Mouse (Mus musculus): ENCODE measurements around the gene Mogs. TPM values are rescaled to one million over a fixed set of nuclear protein-coding genes. Genes with fewer than 3 reads are reported as not detected.
"Not testable (repeated sequence)": the region's sequence is repeated elsewhere in the genome, so short reads cannot be mapped to it uniquely, and the experiment has no call there.

Mogs gene
- total and polyA plus RNA-seq, 3 experiments: 57.2 to 78.9 (median 77.3) TPM

DNA sequence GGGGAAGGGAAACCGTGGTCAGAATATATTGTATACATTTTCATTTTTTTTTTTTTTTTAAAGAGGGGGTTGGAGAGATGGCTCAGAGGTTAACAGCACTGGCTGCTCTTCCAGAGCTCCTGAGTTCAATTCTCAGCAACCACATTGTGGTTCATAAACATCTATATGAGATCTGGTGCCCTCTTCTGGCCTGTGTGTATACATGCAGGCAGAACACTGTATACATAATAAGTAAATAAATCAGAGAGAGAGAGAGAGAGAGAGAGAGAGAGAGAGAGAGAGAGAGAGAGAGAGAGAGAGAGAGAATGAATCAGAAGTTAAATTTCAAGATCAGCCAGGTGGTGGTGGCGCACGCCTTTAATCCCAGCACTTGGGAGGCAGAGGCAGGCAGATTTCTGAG is 44.2 kb downstream of the Mogs start:
- H3K27ac ChIP-seq (ENCODE audit: insufficient read depth, low read depth); H3K9me3 ChIP-seq (replicated peaks; ENCODE audit: low read length); H3K4me3 ChIP-seq (replicated peaks in 1 of 3; ENCODE audit: low read depth in 2 of 3, low read length in 2 of 3, poor library complexity in 1 of 3); H3K4me2 ChIP-seq (ENCODE audit: insufficient read depth, low read depth, poor library complexity, severe bottlenecking); dilution Hi-C loops (cut with MboI; ENCODE audit: extremely low pct_ligation_motif_present, extremely low pct_unique_long_range_greater_than_20kb, low sequenced_read_pairs); H3K9ac ChIP-seq (ENCODE audit: insufficient read depth, low read depth); H3K36me3 ChIP-seq (replicated peaks in 1 of 2; ENCODE audit: control insufficient read depth in 1 of 2, insufficient read depth in 1 of 2, low read length in 1 of 2); H3K27me3 ChIP-seq (replicated peaks); H3K79me2 ChIP-seq (replicated peaks; ENCODE audit: control insufficient read depth, extremely low read depth, insufficient read depth, poor library complexity, severe bottlenecking): not testable (repeated sequence)
- in situ Hi-C loops (cut with MboI; ENCODE audit: low pct_ligation_motif_present, low pct_unique_long_range_greater_than_20kb, low sequenced_read_pairs): loop anchor here (5.0 kb wide), 2 partner anchors 42 to 167 kb away; partner anchors contain the start of gene Mogs
- TF ChIP-seq SMC3 (IDR thresholded peaks at IDR 0.05; ENCODE audit: low read depth, low read length) (peak; percentile 74), CTCF (conservative IDR thresholded peaks at IDR 0.05 in 1 of 2, IDR thresholded peaks at IDR 0.05 in 1 of 2; ENCODE audit: low read depth in 2 of 2, low read length in 2 of 2) (peak in 1 of 2 experiments; percentile 71; a peak in 2 of 4 replicates), ZNF384 (IDR thresholded peaks at IDR 0.05; ENCODE audit: low read depth, low read length) (peak; percentile 52), IRF4 (IDR thresholded peaks at IDR 0.05; ENCODE audit: low read depth, low read length) (0 out of 2 replicates have a peak, but pooled peaks have one; percentile 6), RAD21 (IDR thresholded peaks at IDR 0.05; ENCODE audit: low read depth, low read length) (peak; percentile 63), MYC (IDR thresholded peaks at IDR 0.05; ENCODE audit: low read depth, low read length) (0 out of 2 replicates have a peak, but pooled peaks have one; percentile 31)
- DNase-seq (ENCODE audit: extremely low read depth): peak; percentile 69
- peaks cover 11 to 26% of the 10 kb centered on the region in 2 experiments for H3K4me1 ChIP-seq (ENCODE audit: control insufficient read depth in 1 of 2, insufficient read depth in 2 of 2)

DNA sequence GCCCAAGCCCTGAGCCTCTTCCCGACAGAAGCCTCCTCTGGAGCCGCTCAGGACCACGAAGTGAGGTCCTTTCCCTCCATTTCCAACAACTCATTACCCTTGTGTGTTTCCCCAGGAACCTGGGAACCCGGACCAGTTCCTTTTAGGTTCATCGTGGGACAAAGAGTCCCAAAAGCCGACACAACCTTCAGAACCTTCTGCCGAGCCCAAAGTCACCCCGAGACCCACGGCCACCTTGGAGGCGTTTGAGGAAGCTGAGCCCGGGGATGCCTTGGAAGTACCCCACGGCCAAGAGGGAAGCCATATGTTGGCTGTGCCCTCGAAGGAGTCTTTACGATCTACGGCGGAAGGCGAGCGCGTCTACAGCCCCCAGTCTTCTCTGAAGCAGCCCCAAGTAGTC is 46.1 kb downstream of the Mogs start:
- no peak for TF ChIP-seq POLR2A (IDR thresholded peaks at IDR 0.05; ENCODE audit: low read depth, low read length)
- no peak for TF ChIP-seq RAD21 (IDR thresholded peaks at IDR 0.05; ENCODE audit: low read depth, low read length)
- no peak for TF ChIP-seq PAX5 (IDR thresholded peaks at IDR 0.05; ENCODE audit: low read length)
- no peak for TF ChIP-seq CHD1 (IDR thresholded peaks at IDR 0.05; ENCODE audit: low read depth, low read length)
- TF ChIP-seq JUND (conservative IDR thresholded peaks at IDR 0.05; ENCODE audit: low read depth, low read length): no peak
- TF ChIP-seq SIN3A (IDR thresholded peaks at IDR 0.05; ENCODE audit: low read length): no peak
- TF ChIP-seq RCOR1 (conservative IDR thresholded peaks at IDR 0.05; ENCODE audit: low read depth, low read length): no peak
- TF ChIP-seq UBTF (IDR thresholded peaks at IDR 0.05; ENCODE audit: low read depth, low read length): no peak
- H3K4me2 ChIP-seq (ENCODE audit: insufficient read depth, low read depth, poor library complexity, severe bottlenecking): no peak overlapping the region
- in situ Hi-C loops (cut with MboI; ENCODE audit: low pct_ligation_motif_present, low pct_unique_long_range_greater_than_20kb, low sequenced_read_pairs): no loop called here
- dilution Hi-C loops (cut with MboI; ENCODE audit: extremely low pct_ligation_motif_present, extremely low pct_unique_long_range_greater_than_20kb, low sequenced_read_pairs): no loop called here
- no peak overlapping the region for H3K27ac ChIP-seq (ENCODE audit: insufficient read depth, low read depth)
- H3K27me3 ChIP-seq (replicated peaks): peaks cover 5% of the 10 kb centered on the region
- no peaks in the 10 kb centered on the region for H3K36me3 ChIP-seq (replicated peaks in 1 of 2; ENCODE audit: control insufficient read depth in 1 of 2, insufficient read depth in 1 of 2, low read length in 1 of 2)
- H3K79me2 ChIP-seq (replicated peaks; ENCODE audit: control insufficient read depth, extremely low read depth, insufficient read depth, poor library complexity, severe bottlenecking): no peaks in the 10 kb centered on the region; the same call in 1 of the 2 replicates
- no peak overlapping the region for H3K9ac ChIP-seq (ENCODE audit: insufficient read depth, low read depth)
- H3K9me3 ChIP-seq (replicated peaks; ENCODE audit: low read length): no peaks in the 10 kb centered on the region
- peaks cover 2 to 16% of the 10 kb centered on the region in 2 experiments; a peak in 3 of 4 replicates for H3K4me1 ChIP-seq (ENCODE audit: control insufficient read depth in 1 of 2, insufficient read depth in 2 of 2)
- DNase-seq (ENCODE audit: extremely low read depth): no peak
- H3K4me3 ChIP-seq (replicated peaks in 1 of 3; ENCODE audit: low read depth in 2 of 3, low read length in 2 of 3, poor library complexity in 1 of 3): no peak overlapping the region

DNA sequence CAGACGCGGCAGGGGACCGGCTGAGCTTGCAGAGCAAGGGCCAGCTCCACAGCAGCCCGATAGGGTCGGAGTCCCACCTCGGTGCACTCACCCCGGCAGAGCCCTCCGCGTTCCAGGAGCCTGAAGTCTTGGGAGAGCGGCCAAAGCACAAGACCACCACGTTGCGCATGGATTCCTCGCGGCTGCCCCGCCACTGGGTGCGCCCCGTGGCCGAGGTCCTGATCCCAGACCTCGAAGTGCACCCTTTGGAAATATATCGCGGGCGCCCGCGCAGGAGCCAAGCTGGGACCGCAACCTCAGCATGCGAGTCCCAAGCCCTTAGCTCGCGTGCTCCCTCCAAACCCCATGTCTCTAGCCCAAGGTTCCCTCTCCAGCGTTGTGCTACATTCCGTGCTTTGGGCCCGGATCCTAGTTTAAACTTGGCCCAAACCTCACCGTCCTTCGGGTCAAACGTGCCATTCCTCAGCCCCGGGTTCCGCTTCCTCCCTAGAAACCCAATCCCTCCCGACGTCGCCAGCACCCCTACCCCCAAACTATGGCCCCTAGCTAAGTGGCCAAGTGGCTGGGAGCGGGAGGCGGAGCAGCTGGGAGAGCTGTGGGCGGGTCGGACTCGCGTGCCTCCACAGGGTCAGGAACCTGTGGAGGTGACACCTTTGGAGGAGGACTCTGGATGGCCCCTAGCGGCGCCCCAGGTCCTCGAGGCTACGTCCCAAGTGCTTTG is 46.8 kb downstream of the Mogs start:
- Histone ChIP-seq H3K79me2 (replicated peaks; ENCODE audit: control insufficient read depth, extremely low read depth, insufficient read depth, poor library complexity, severe bottlenecking) (no peaks in the 10 kb centered on the region; the same call in none of the 2 replicates), H3K9ac (ENCODE audit: insufficient read depth, low read depth) (no peak overlapping the region), H3K27ac (ENCODE audit: insufficient read depth, low read depth) (no peak overlapping the region), H3K9me3 (replicated peaks; ENCODE audit: low read length) (no peaks in the 10 kb centered on the region), H3K4me2 (ENCODE audit: insufficient read depth, low read depth, poor library complexity, severe bottlenecking) (no peak overlapping the region), H3K27me3 (replicated peaks) (peaks cover 5% of the 10 kb centered on the region), H3K36me3 (replicated peaks in 1 of 2; ENCODE audit: control insufficient read depth in 1 of 2, insufficient read depth in 1 of 2, low read length in 1 of 2) (no peaks in the 10 kb centered on the region), H3K4me3 (replicated peaks in 1 of 3; ENCODE audit: low read depth in 2 of 3, low read length in 2 of 3, poor library complexity in 1 of 3) (no peak overlapping the region), H3K4me1 (ENCODE audit: control insufficient read depth in 1 of 2, insufficient read depth in 2 of 2) (peaks cover 0 to 17% of the 10 kb centered on the region in 2 experiments; a peak in 2 of 4 replicates)
- DNase-seq (ENCODE audit: extremely low read depth): no peak
- TF ChIP-seq GABPA (IDR thresholded peaks at IDR 0.05; ENCODE audit: insufficient replicate concordance, low read depth, low read length): no peak
- no peak for TF ChIP-seq KAT2A (IDR thresholded peaks at IDR 0.05; ENCODE audit: insufficient replicate concordance, low read length)
- TF ChIP-seq TCF12 (IDR thresholded peaks at IDR 0.05; ENCODE audit: low read depth, low read length): no peak
- no peak for TF ChIP-seq TBP (conservative IDR thresholded peaks at IDR 0.05; ENCODE audit: low read depth, low read length)
- no peak for TF ChIP-seq UBTF (IDR thresholded peaks at IDR 0.05; ENCODE audit: low read depth, low read length)
- no peak for TF ChIP-seq BHLHE40 (IDR thresholded peaks at IDR 0.05; ENCODE audit: low read depth, low read length)
- no peak for TF ChIP-seq ETS1 (conservative IDR thresholded peaks at IDR 0.05; ENCODE audit: low read depth, low read length)
- no peak for TF ChIP-seq MAFK (IDR thresholded peaks at IDR 0.05; ENCODE audit: insufficient replicate concordance, low read length)
- TF ChIP-seq CHD2 (IDR thresholded peaks at IDR 0.05; ENCODE audit: low read length): no peak
- no peak for TF ChIP-seq POLR2A (IDR thresholded peaks at IDR 0.05; ENCODE audit: low read depth, low read length)
- TF ChIP-seq NRF1 (IDR thresholded peaks at IDR 0.05; ENCODE audit: low read depth, low read length): no peak
- no peak for TF ChIP-seq SMC3 (IDR thresholded peaks at IDR 0.05; ENCODE audit: low read depth, low read length)
- no peak for TF ChIP-seq USF1 (IDR thresholded peaks at IDR 0.05; ENCODE audit: low read depth, low read length)
- TF ChIP-seq ELF1 (IDR thresholded peaks at IDR 0.05; ENCODE audit: low read depth, low read length): no peak
- dilution Hi-C loops (cut with MboI; ENCODE audit: extremely low pct_ligation_motif_present, extremely low pct_unique_long_range_greater_than_20kb, low sequenced_read_pairs) (no loop called here), in situ Hi-C loops (cut with MboI; ENCODE audit: low pct_ligation_motif_present, low pct_unique_long_range_greater_than_20kb, low sequenced_read_pairs) (no loop called here)

All from CH12.LX (cell line).